Mouse (Mus musculus): ENCODE data around the gene Lpgat1. TPM values are rescaled to one million over a fixed set of nuclear protein-coding genes. Genes with fewer than 3 reads are reported as not detected.

The Lpgat1 gene
- polyA plus RNA-seq (2014; fragmentation: Illumina TruSeq; extraction: RNeasy Lipid Tissue Mini Kit (QIAGEN cat#74804); ENCODE audit: low read depth, low replicate concordance): 105 TPM

GRCm38 (mm10) chr1:191717601-191718498 lies at the start of gene Lpgat1:
TSS of gene Lpgat1 (plus strand) at chr1:191717834.

GRCm38 (mm10) chr1:191821326-191822091 lies 103.9 kb downstream of the Lpgat1 start, which contains the start of gene Nek2:
TSS of gene Nek2 (plus strand) at chr1:191821444.

Other genes with a start within 250 kb of the Lpgat1 start
- 0.12 TPM for gene Dtl, start 142.3 kb upstream of the Lpgat1 start, polyA plus RNA-seq (2014; fragmentation: Illumina TruSeq; extraction: RNeasy Lipid Tissue Mini Kit (QIAGEN cat#74804); ENCODE audit: low read depth, low replicate concordance)
- 7.2 TPM for gene Ints7, start 142.2 kb upstream of the Lpgat1 start, polyA plus RNA-seq (2014; fragmentation: Illumina TruSeq; extraction: RNeasy Lipid Tissue Mini Kit (QIAGEN cat#74804); ENCODE audit: low read depth, low replicate concordance)
- gene Nek2, start 103.6 kb downstream of the Lpgat1 start, polyA plus RNA-seq (2014; fragmentation: Illumina TruSeq; extraction: RNeasy Lipid Tissue Mini Kit (QIAGEN cat#74804); ENCODE audit: low read depth, low replicate concordance): 0.81 TPM
- 48.6 TPM for gene Slc30a1, start 188.9 kb downstream of the Lpgat1 start, polyA plus RNA-seq (2014; fragmentation: Illumina TruSeq; extraction: RNeasy Lipid Tissue Mini Kit (QIAGEN cat#74804); ENCODE audit: low read depth, low replicate concordance)

Data from kidney, adult 10 weeks (tissue).